Mouse (Mus musculus): ENCODE results near the gene Dpm3. TPM values are rescaled to one million over a fixed set of nuclear protein-coding genes. Genes with fewer than 3 reads are reported as not detected.
A peak's percentile ranks its signal among the peaks of the same experiment; 100 is the strongest.

The Dpm3 gene
- total RNA-seq, 4 experiments from 2014 or later: 51.6 to 64.2 (median 54.6) TPM

- no peak for DNase-seq (ENCODE audit: low spot score in 2 of 2)
Measured at GRCm38 (mm10) chr3:89231345-89231744, 27.8 kb upstream of the Dpm3 start.

GRCm38 (mm10) chr3:89231772-89232275, 27.3 kb upstream of the Dpm3 start:
- DNase-seq (ENCODE audit: low spot score in 2 of 2): no peak

GRCm38 (mm10) chr3:89232614-89233013, 26.5 kb upstream of the Dpm3 start:
- DNase-seq (ENCODE audit: low spot score in 2 of 2): no peak

GRCm38 (mm10) chr3:89233562-89234110, 25.5 kb upstream of the Dpm3 start:
- no peak for DNase-seq (ENCODE audit: low spot score in 2 of 2)

- DNase-seq (ENCODE audit: low spot score in 2 of 2): no peak
Measured at GRCm38 (mm10) chr3:89236516-89236915, 22.6 kb upstream of the Dpm3 start.

GRCm38 (mm10) chr3:89237682-89238081, 21.5 kb upstream of the Dpm3 start:
- DNase-seq (ENCODE audit: low spot score in 2 of 2): no peak

- no peak for DNase-seq (ENCODE audit: low spot score in 2 of 2)
Measured at GRCm38 (mm10) chr3:89238494-89238893, 20.7 kb upstream of the Dpm3 start.

GRCm38 (mm10) chr3:89242331-89242895, 16.7 kb upstream of the Dpm3 start:
- DNase-seq (ENCODE audit: low spot score in 2 of 2): no peak

- no peak for DNase-seq (ENCODE audit: low spot score in 2 of 2)
Measured at GRCm38 (mm10) chr3:89243609-89244008, 15.5 kb upstream of the Dpm3 start.

GRCm38 (mm10) chr3:89244158-89244981, 14.8 kb upstream of the Dpm3 start:
- DNase-seq (ENCODE audit: low spot score in 2 of 2): no peak

- DNase-seq (ENCODE audit: low spot score in 2 of 2): peak in 1 of 2 experiments; percentile 74
Measured at GRCm38 (mm10) chr3:89244982-89245687, 14.0 kb upstream of the Dpm3 start.

- DNase-seq (ENCODE audit: low spot score in 2 of 2): peak in 1 of 2 experiments; percentile 71
Measured at GRCm38 (mm10) chr3:89245688-89246171, 13.4 kb upstream of the Dpm3 start, which contains the start of gene Krtcap2. Gene Krtcap2, plus strand, starts transcription at chr3:89245966.

GRCm38 (mm10) chr3:89246261-89247100, 12.7 kb upstream of the Dpm3 start, which contains the start of gene Trim46:
Gene Trim46, minus strand, starts transcription at chr3:89246309.
- DNase-seq (ENCODE audit: low spot score in 2 of 2): peak; percentile 79 to 91

- no peak for DNase-seq (ENCODE audit: low spot score in 2 of 2)
Measured at GRCm38 (mm10) chr3:89247466-89247865, 11.7 kb upstream of the Dpm3 start.

GRCm38 (mm10) chr3:89250435-89251040, 8.6 kb upstream of the Dpm3 start:
- DNase-seq (ENCODE audit: low spot score in 2 of 2): no peak

GRCm38 (mm10) chr3:89251365-89251895, 7.7 kb upstream of the Dpm3 start:
- no peak for DNase-seq (ENCODE audit: low spot score in 2 of 2)

- DNase-seq (ENCODE audit: low spot score in 2 of 2): no peak
Measured at GRCm38 (mm10) chr3:89254994-89255393, 4.2 kb upstream of the Dpm3 start.

- DNase-seq (ENCODE audit: low spot score in 2 of 2): no peak
Measured at GRCm38 (mm10) chr3:89256177-89256576, 3.0 kb upstream of the Dpm3 start.

GRCm38 (mm10) chr3:89260211-89260610, 1.1 kb downstream of the Dpm3 start:
- no peak for DNase-seq (ENCODE audit: low spot score in 2 of 2)

- no peak for DNase-seq (ENCODE audit: low spot score in 2 of 2)
Measured at GRCm38 (mm10) chr3:89262417-89262816, 3.3 kb downstream of the Dpm3 start.

Data from left cerebral cortex, adult 8-10 months (tissue).